Mouse (Mus musculus): ENCODE results near the gene Tsku. TPM values are rescaled to one million over a fixed set of nuclear protein-coding genes. Genes with fewer than 3 reads are reported as not detected.

Gene Tsku
- polyA plus RNA-seq, 1 experiment = 5.1 TPM

DNA sequence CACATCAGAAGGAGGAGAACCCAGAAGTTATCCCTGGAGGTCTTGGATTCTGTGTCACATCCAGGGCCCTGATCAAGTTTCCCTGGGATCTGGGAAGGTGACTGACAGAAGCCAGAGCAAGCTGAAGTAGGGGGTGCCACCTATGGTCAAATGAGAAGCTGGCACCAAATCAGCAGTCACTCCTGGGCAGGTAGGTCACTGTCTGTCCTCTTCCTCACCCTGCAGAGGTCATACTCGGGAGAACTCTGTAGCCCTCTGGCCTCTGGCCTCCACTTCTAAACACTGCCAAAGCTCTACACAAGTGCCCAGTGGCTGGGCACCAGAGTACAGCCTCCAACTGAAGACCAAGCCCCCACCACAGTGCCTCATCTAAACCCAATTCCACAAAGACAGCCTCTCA lies 3.1 kb downstream of the Tsku start:
- no peak overlapping the region for H3K27ac ChIP-seq (ENCODE audit: control insufficient read depth, insufficient read depth, low read depth, low read length)
- no peaks in the 10 kb centered on the region for H3K36me3 ChIP-seq (ENCODE audit: control insufficient read depth, insufficient read depth, low read length)
- H3K27me3 ChIP-seq (ENCODE audit: control insufficient read depth, insufficient read depth, low read length) = no peaks in the 10 kb centered on the region
- H3K4me1 ChIP-seq (ENCODE audit: control insufficient read depth, insufficient read depth, low read length) = peaks cover 12% of the 10 kb centered on the region
- no peak overlapping the region for H3K4me3 ChIP-seq (ENCODE audit: control insufficient read depth, low read depth, low read length)
- no peak for TF ChIP-seq CTCF (IDR thresholded peaks at IDR 0.05; ENCODE audit: control insufficient read depth, insufficient read depth, insufficient replicate concordance, low read depth, low read length)
- TF ChIP-seq POLR2A (IDR thresholded peaks at IDR 0.05; ENCODE audit: control insufficient read depth, low read depth, low read length) = no peak

GRCm38 (mm10) chr7:98357324-98357723 lies 3.8 kb downstream of the Tsku start:
- Histone ChIP-seq H3K4me1 (ENCODE audit: control insufficient read depth, insufficient read depth, low read length) (peaks cover 12% of the 10 kb centered on the region), H3K4me3 (ENCODE audit: control insufficient read depth, low read depth, low read length) (no peak overlapping the region), H3K36me3 (ENCODE audit: control insufficient read depth, insufficient read depth, low read length) (no peaks in the 10 kb centered on the region), H3K27ac (ENCODE audit: control insufficient read depth, insufficient read depth, low read depth, low read length) (no peak overlapping the region), H3K27me3 (ENCODE audit: control insufficient read depth, insufficient read depth, low read length) (no peaks in the 10 kb centered on the region)
- TF ChIP-seq POLR2A (IDR thresholded peaks at IDR 0.05; ENCODE audit: control insufficient read depth, low read depth, low read length) (no peak), CTCF (IDR thresholded peaks at IDR 0.05; ENCODE audit: control insufficient read depth, insufficient read depth, insufficient replicate concordance, low read depth, low read length) (no peak)

- no peak overlapping the region for H3K4me3 ChIP-seq (ENCODE audit: control insufficient read depth, low read depth, low read length)
- H3K27me3 ChIP-seq (ENCODE audit: control insufficient read depth, insufficient read depth, low read length) = no peaks in the 10 kb centered on the region
- H3K27ac ChIP-seq (ENCODE audit: control insufficient read depth, insufficient read depth, low read depth, low read length) = no peak overlapping the region
Observed at GRCm38 (mm10) chr7:98354921-98355310, 6.2 kb downstream of the Tsku start.

GRCm38 (mm10) chr7:98354160-98354920 lies 6.8 kb downstream of the Tsku start:
- TF ChIP-seq CTCF (IDR thresholded peaks at IDR 0.05; ENCODE audit: control insufficient read depth, insufficient read depth, insufficient replicate concordance, low read depth, low read length) (no peak), POLR2A (IDR thresholded peaks at IDR 0.05; ENCODE audit: control insufficient read depth, low read depth, low read length) (no peak)
- no peaks in the 10 kb centered on the region for H3K36me3 ChIP-seq (ENCODE audit: control insufficient read depth, insufficient read depth, low read length)
- H3K27me3 ChIP-seq (ENCODE audit: control insufficient read depth, insufficient read depth, low read length) = no peaks in the 10 kb centered on the region
- no peaks in the 10 kb centered on the region for H3K4me1 ChIP-seq (ENCODE audit: control insufficient read depth, insufficient read depth, low read length)
- H3K27ac ChIP-seq (ENCODE audit: control insufficient read depth, insufficient read depth, low read depth, low read length) = no peak overlapping the region
- no peak overlapping the region for H3K4me3 ChIP-seq (ENCODE audit: control insufficient read depth, low read depth, low read length)

More at GRCm38 (mm10) chr7:98354921-98355310, 6.2 kb downstream of the Tsku start:
- Histone ChIP-seq H3K4me1 (ENCODE audit: control insufficient read depth, insufficient read depth, low read length) (no peaks in the 10 kb centered on the region), H3K36me3 (ENCODE audit: control insufficient read depth, insufficient read depth, low read length) (no peaks in the 10 kb centered on the region)
- TF ChIP-seq POLR2A (IDR thresholded peaks at IDR 0.05; ENCODE audit: control insufficient read depth, low read depth, low read length) (no peak), CTCF (IDR thresholded peaks at IDR 0.05; ENCODE audit: control insufficient read depth, insufficient read depth, insufficient replicate concordance, low read depth, low read length) (no peak)

DNA sequence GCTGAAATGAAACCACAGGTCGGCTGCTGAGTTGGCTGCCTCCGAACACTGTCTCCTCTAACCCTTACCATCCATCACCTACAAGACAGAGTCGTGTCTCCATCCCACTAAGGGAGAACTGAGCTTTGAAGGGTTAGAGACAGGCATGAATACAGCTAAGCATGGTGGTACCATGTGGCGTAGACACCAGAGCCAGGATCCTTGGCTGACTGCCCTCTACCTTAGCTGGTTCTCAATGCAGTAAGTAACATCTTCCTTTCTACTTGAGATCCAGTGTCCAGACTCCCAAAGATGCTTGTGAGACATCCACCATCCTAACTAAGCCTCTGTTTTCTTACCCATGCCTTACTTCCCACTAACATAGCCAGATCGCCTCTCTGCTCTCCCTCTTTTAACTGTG lies 7.5 kb downstream of the Tsku start:
- Histone ChIP-seq H3K27ac (ENCODE audit: control insufficient read depth, insufficient read depth, low read depth, low read length) (no peak overlapping the region), H3K4me3 (ENCODE audit: control insufficient read depth, low read depth, low read length) (no peak overlapping the region), H3K4me1 (ENCODE audit: control insufficient read depth, insufficient read depth, low read length) (no peaks in the 10 kb centered on the region), H3K27me3 (ENCODE audit: control insufficient read depth, insufficient read depth, low read length) (no peaks in the 10 kb centered on the region), H3K36me3 (ENCODE audit: control insufficient read depth, insufficient read depth, low read length) (no peaks in the 10 kb centered on the region)
- TF ChIP-seq CTCF (IDR thresholded peaks at IDR 0.05; ENCODE audit: control insufficient read depth, insufficient read depth, insufficient replicate concordance, low read depth, low read length) (no peak), POLR2A (IDR thresholded peaks at IDR 0.05; ENCODE audit: control insufficient read depth, low read depth, low read length) (no peak)

GRCm38 (mm10) chr7:98351523-98351922 lies 9.6 kb downstream of the Tsku start:
- Histone ChIP-seq H3K27ac (ENCODE audit: control insufficient read depth, insufficient read depth, low read depth, low read length) (no peak overlapping the region), H3K4me1 (ENCODE audit: control insufficient read depth, insufficient read depth, low read length) (no peaks in the 10 kb centered on the region; the same call in 1 of the 2 replicates), H3K4me3 (ENCODE audit: control insufficient read depth, low read depth, low read length) (no peak overlapping the region), H3K36me3 (ENCODE audit: control insufficient read depth, insufficient read depth, low read length) (no peaks in the 10 kb centered on the region), H3K27me3 (ENCODE audit: control insufficient read depth, insufficient read depth, low read length) (no peaks in the 10 kb centered on the region)
- TF ChIP-seq POLR2A (IDR thresholded peaks at IDR 0.05; ENCODE audit: control insufficient read depth, low read depth, low read length) (no peak), CTCF (IDR thresholded peaks at IDR 0.05; ENCODE audit: control insufficient read depth, insufficient read depth, insufficient replicate concordance, low read depth, low read length) (no peak)

DNA sequence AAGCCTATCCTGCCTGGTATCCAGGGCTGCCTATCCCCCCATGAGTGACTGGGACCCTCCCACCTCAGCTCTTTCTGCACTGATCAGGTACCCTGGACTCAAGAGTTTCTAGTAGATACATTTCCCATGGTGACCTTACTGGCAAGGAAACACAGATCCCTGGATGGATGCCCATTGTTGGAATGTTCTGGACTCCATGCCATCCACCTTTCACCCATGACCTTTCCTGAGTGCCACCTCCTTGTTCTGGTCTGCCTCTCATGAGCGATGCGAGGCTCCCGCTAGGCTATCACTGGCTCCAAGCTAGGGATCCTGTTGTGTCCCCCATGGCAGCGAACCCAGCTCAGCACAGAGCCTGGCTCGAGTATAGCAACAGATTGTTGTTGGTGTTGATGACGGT lies 11.3 kb downstream of the Tsku start:
- Histone ChIP-seq H3K4me1 (ENCODE audit: control insufficient read depth, insufficient read depth, low read length) (peaks cover under 1% of the 10 kb centered on the region), H3K27ac (ENCODE audit: control insufficient read depth, insufficient read depth, low read depth, low read length) (no peak overlapping the region), H3K36me3 (ENCODE audit: control insufficient read depth, insufficient read depth, low read length) (no peaks in the 10 kb centered on the region), H3K4me3 (ENCODE audit: control insufficient read depth, low read depth, low read length) (peak overlapping the region; percentile 34; the same call in 1 of the 2 replicates), H3K27me3 (ENCODE audit: control insufficient read depth, insufficient read depth, low read length) (no peaks in the 10 kb centered on the region)
- TF ChIP-seq POLR2A (IDR thresholded peaks at IDR 0.05; ENCODE audit: control insufficient read depth, low read depth, low read length) = no peak

Measured in testis, adult 2 months (tissue).